Mouse (Mus musculus) E14TG2a.4 (cell line): Measurements from ENCODE around the gene Pnrc2.

Experiments
- CTCF ChIP-seq: conservative IDR thresholded peaks from 2 replicates; pipeline ENCODE4 v1.5.1; 2014; ENCODE audit warnings: low read length
- NANOG ChIP-seq: IDR thresholded peaks from 2 replicates; pipeline ENCODE4 v1.6.1; 2014; ENCODE audit warnings: borderline replicate concordance, low read length, mixed read lengths
- POU5F1 ChIP-seq: IDR thresholded peaks from 2 replicates; pipeline ENCODE4 v1.6.1; 2014; ENCODE audit warnings: low read length, borderline replicate concordance

GRCm38 (mm10) chr4:135891539-135891938, 17.9 kb upstream of the Pnrc2 start:
- TF ChIP-seq CTCF (no peak), POU5F1 (no peak), NANOG (no peak)
